In genomic region chrX:103514782-103515181, GRCm38 (mm10) we compare ENCODE assay signal across 14 mouse cellular contexts.
A peak's percentile ranks its signal among the peaks of the same experiment; 100 is the strongest.
DNase-seq lines count a peak whose midpoint lies in the region; ATAC-seq and TF ChIP-seq lines count a peak whose summit lies in the region.
"Had no signal": no experiment of that assay in that cellular context is flagged by ENCODE, and none has a peak within 500 bp of the region (broad histone marks: within the 10 kb centered on the region; RNA-seq: fewer than 3 reads in every experiment).

No protein-coding gene starts in this region.

- no peak overlapping the region for H3K4me3 ChIP-seq in liver, postnatal 0 days (ENCODE audit: low read depth, low read length)
- H3K4me3 ChIP-seq in stomach, embryonic 14.5 days (ENCODE audit: low read depth, low read length), result no peak overlapping the region
- H3K4me3 ChIP-seq: hindbrain, embryonic 10.5 days; midbrain, embryonic 15.5 days; stomach, embryonic 15.5 days had no signal

- peak; percentile 26; the same call in 1 of the 2 replicates for TF ChIP-seq CTCF in liver, postnatal 0 days (IDR thresholded peaks at IDR 0.05; ENCODE audit: low read depth)

- no peak overlapping the region for H3K4me2 ChIP-seq in liver, postnatal 0 days (ENCODE audit: low read depth, low read length)
- H3K4me2 ChIP-seq in stomach, embryonic 14.5 days (replicated peaks; ENCODE audit: low read depth, low read length), result no peak overlapping the region
- H3K4me2 ChIP-seq: midbrain, embryonic 15.5 days; stomach, embryonic 15.5 days had no signal

- no peak for TF ChIP-seq EP300 in liver, postnatal 0 days (IDR thresholded peaks at IDR 0.05; ENCODE audit: low read depth)

- DNase-seq in heart, postnatal 10 days, result peak; percentile 27 to 30
- no peak for DNase-seq in heart, postnatal 4 days
- DNase-seq in adrenal gland, postnatal 36 days, result peak; percentile 44 to 48
- DNase-seq in liver, postnatal 0 days, result peak; percentile 55
- no peak for DNase-seq in right cerebral cortex, postnatal 10 days (ENCODE audit: low spot score in 2 of 2)
- no peak for DNase-seq in ovary, postnatal 36 days (ENCODE audit: low spot score)
- no peak for DNase-seq in embryo, embryonic 9.5 days (ENCODE audit: extremely low spot score)
- DNase-seq: cerebellum, postnatal 36 days; forebrain, postnatal 0 days; kidney, postnatal 14 days had no signal

- H3K9ac ChIP-seq in liver, postnatal 0 days (replicated peaks), result no peak overlapping the region
- no peak overlapping the region for H3K9ac ChIP-seq in stomach, embryonic 14.5 days (replicated peaks; ENCODE audit: low read depth, low read length)
- H3K9ac ChIP-seq: forebrain, postnatal 0 days; midbrain, embryonic 15.5 days; stomach, embryonic 15.5 days had no signal

- WGBS in liver, postnatal 0 days (ENCODE audit: insufficient replicate concordance), result 54% methylated on average over 4 of the region's 4 CpGs
- WGBS in stomach, embryonic 14.5 days, result 46% methylated on average over 4 of the region's 4 CpGs

- no peaks in the 10 kb centered on the region for H3K9me3 ChIP-seq in liver, postnatal 0 days (ENCODE audit: low read length)
- no peaks in the 10 kb centered on the region for H3K9me3 ChIP-seq in stomach, embryonic 14.5 days (ENCODE audit: control insufficient read depth, low read depth, low read length)
- H3K9me3 ChIP-seq: hindbrain, embryonic 10.5 days; midbrain, embryonic 15.5 days; stomach, embryonic 15.5 days had no signal

- no peak overlapping the region for H3K27ac ChIP-seq in liver, postnatal 0 days (ENCODE audit: low read depth)
- H3K27ac ChIP-seq in stomach, embryonic 14.5 days (ENCODE audit: low read length), result 0 out of 2 replicates have a peak overlapping the region, but pooled peaks have one; percentile 21
- H3K27ac ChIP-seq: hindbrain, embryonic 10.5 days; midbrain, embryonic 15.5 days; stomach, embryonic 15.5 days had no signal

- no peaks in the 10 kb centered on the region for H3K27me3 ChIP-seq in liver, postnatal 0 days (ENCODE audit: insufficient read depth, low read length)
- H3K27me3 ChIP-seq in stomach, embryonic 14.5 days (ENCODE audit: control insufficient read depth, insufficient read depth, low read length), result no peaks in the 10 kb centered on the region
- H3K27me3 ChIP-seq: midbrain, embryonic 15.5 days; stomach, embryonic 15.5 days had no signal

- peak; percentile 88 for ATAC-seq in liver, postnatal 0 days
- ATAC-seq in stomach, embryonic 14.5 days (ENCODE audit: insufficient number of reproducible peaks, insufficient read depth, low FRiP score, low read depth), result no peak
- ATAC-seq: forebrain, postnatal 0 days; midbrain, embryonic 15.5 days had no signal

- intact Hi-C loops in heart, postnatal 10 days (cut with DNase I), result no loop called here

- no peaks in the 10 kb centered on the region for H3K4me1 ChIP-seq in liver, postnatal 0 days (ENCODE audit: insufficient read depth)
- no peaks in the 10 kb centered on the region for H3K4me1 ChIP-seq in stomach, embryonic 14.5 days (ENCODE audit: control insufficient read depth, insufficient read depth, low read length)
- H3K4me1 ChIP-seq: hindbrain, embryonic 10.5 days; midbrain, embryonic 15.5 days had no signal

- H3K36me3 ChIP-seq in liver, postnatal 0 days (replicated peaks; ENCODE audit: insufficient read depth, low read length), result no peaks in the 10 kb centered on the region
- no peaks in the 10 kb centered on the region for H3K36me3 ChIP-seq in stomach, embryonic 14.5 days (ENCODE audit: control insufficient read depth, insufficient read depth, low read length)
- H3K36me3 ChIP-seq: midbrain, embryonic 15.5 days; stomach, embryonic 15.5 days had no signal

Comparison
In these comparisons a context has a peak if more than half of its experiments do, and no peak if none do; other contexts are left out.
1. DNase-seq: peak in heart, postnatal 10 days (2 of 2), adrenal gland, postnatal 36 days (2 of 2) and liver, postnatal 0 days (single experiment); none in heart, postnatal 4 days (single experiment), right cerebral cortex, postnatal 10 days (0 of 2), ovary, postnatal 36 days (single experiment) and embryo, embryonic 9.5 days (single experiment).